Mouse (Mus musculus) layer of hippocampus, postnatal 25 days (tissue): ENCODE results near the gene Kif1bp. TPM values are rescaled to one million over a fixed set of nuclear protein-coding genes. Genes with fewer than 3 reads are reported as not detected.

Experiments
- total RNA-seq, 2 experiments: library from RNA; stranded (reverse); gene quantifications; 2 replicates each; pipeline ENCODE4 v1.2.3; 2021

Gene Kif1bp
- total RNA-seq, 2 experiments from 2014 or later = 212 to 215 TPM

Other genes starting within 250 kb of the Kif1bp start
- 100 to 1,000 TPM; 297 to 303 TPM for gene Hk1, start 198.5 kb downstream of the Kif1bp start, total RNA-seq
- 1 to 10 TPM; 2.3 to 3.8 TPM for gene Hkdc1, start 156.0 kb downstream of the Kif1bp start, total RNA-seq
- 1 to 10 TPM; 1.2 to 2.0 TPM for gene 4930507D05Rik, start 129.0 kb downstream of the Kif1bp start, total RNA-seq
- 10 to 100 TPM; 23.6 to 24.7 TPM for gene Supv3l1, start 128.7 kb downstream of the Kif1bp start, total RNA-seq
- gene Vps26a, start 91.7 kb downstream of the Kif1bp start, total RNA-seq = 10 to 100 TPM; 41.0 to 45.9 TPM
- gene Srgn, start 51.0 kb downstream of the Kif1bp start, total RNA-seq = 1 to 10 TPM; 7.9 TPM
- 10 to 100 TPM; 20.4 to 25.3 TPM for gene Ddx21, start 23.8 kb upstream of the Kif1bp start, total RNA-seq
- 10 to 100 TPM; 75.7 to 87.6 TPM for gene Ddx50, start 72.8 kb upstream of the Kif1bp start, total RNA-seq
- 1 to 10 TPM; 2.8 TPM for gene Stox1, start 147.7 kb upstream of the Kif1bp start, total RNA-seq
- gene Ccar1, start 213.8 kb upstream of the Kif1bp start, total RNA-seq = 10 to 100 TPM; 52.3 to 64.1 TPM